Mouse (Mus musculus) ES-E14 (cell line): ENCODE measurements around the gene Sim2.

ENCODE experiments used
- CHD2 ChIP-seq: IDR thresholded peaks from 2 replicates; pipeline ENCODE4 v1.6.1; 2014; ENCODE audit warnings: mild to moderate bottlenecking, low read depth, low read length, inconsistent platforms
- HCFC1 ChIP-seq: IDR thresholded peaks from 2 replicates; pipeline ENCODE4 v1.6.1; 2012; ENCODE audit warnings: low read length, inconsistent platforms, borderline replicate concordance; ENCODE audit not compliant: insufficient read depth
- MAFK ChIP-seq: IDR thresholded peaks from 2 replicates; pipeline ENCODE4 v1.6.1; 2014; ENCODE audit warnings: mild to moderate bottlenecking, low read depth, low read length, inconsistent platforms; ENCODE audit not compliant: insufficient read depth

- no peak for TF ChIP-seq CHD2
- no peak for TF ChIP-seq MAFK
- TF ChIP-seq HCFC1, result no peak
These were observed 1.5 kb upstream of the Sim2 start for GRCm38 (mm10) chr16:94082960-94083847.
